Mouse (Mus musculus) layer of hippocampus, postnatal 10 days (tissue): Measurements from ENCODE around the gene Mrps35. TPM values are rescaled to one million over a fixed set of nuclear protein-coding genes. Genes with fewer than 3 reads are reported as not detected.

Experiments
- DNase-seq, 2 experiments: peaks; one replicate each; pipeline ENCODE4 v3.0.0; 2021; ENCODE audit warnings: low spot score in 2 of 2
- long read RNA-seq: library from polyadenylated mRNA; stranded (forward); transcript quantifications from one replicate; pipeline ENCODE4 v2.0.0, GENCODE M21; 2023
- total RNA-seq, 2 experiments: library from RNA; stranded (reverse); gene quantifications; 2 replicates each; pipeline ENCODE4 v1.2.3; 2021

Mrps35 gene
- total RNA-seq, result 10 to 100 TPM; 43.5 to 50.7 TPM
- long read RNA-seq, full-length matches to known transcripts, result 45 of 55 reads
- long read RNA-seq, partial matches to known transcripts, result 1 of 55 reads
- long read RNA-seq, other reads (novel, unspliced or antisense), result 9 of 55 reads

- DNase-seq, result peak; percentile 86 to 91
These were observed at the start of gene Mrps35 for GRCm38 (mm10) chr6:147042291-147043290. Mrps35 (plus strand) TSS chr6:147042764.

DNA sequence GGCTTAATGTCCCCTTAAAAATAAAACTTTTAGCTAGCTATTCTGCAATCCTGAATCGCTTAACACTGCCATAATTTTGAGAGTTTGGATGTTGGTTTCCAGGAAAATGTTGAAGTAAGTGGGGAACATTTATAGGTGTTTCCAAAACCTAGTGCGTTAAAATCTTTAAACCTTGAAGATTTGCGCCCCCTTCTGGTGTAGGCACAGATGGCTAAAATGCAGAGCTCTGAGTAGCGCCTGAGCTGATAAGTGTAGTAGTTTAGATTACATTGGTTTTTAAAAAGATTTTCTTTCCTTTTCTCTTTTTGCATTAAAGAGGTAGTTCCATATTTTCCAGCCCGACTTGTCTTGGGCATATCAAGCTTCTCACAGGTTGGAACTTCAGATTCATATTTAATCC, 48.3 kb upstream of the Mrps35 start:
- peak; percentile 69 to 78 for DNase-seq

DNA sequence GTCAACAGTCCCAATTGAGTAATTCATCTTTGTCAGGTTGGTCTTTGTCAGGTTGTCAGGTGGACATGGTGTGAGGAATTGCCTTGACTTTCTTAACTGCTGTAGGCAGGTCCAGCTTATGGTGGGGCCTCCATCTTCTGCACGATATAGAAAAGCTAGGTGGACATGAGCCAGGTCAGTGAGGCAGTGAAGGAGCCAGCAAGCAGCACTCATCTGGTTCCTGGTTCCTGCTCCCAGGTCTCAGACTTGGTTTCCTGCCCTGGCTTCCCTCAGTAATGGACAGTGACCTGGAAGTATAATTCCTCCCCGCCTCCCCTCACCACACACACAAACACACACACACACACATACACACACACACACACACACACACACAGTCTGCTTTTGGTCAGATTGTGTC, 47.2 kb upstream of the Mrps35 start:
- no peak for DNase-seq

GRCm38 (mm10) chr6:146995878-146996277, 46.7 kb upstream of the Mrps35 start:
- no peak for DNase-seq

GRCm38 (mm10) chr6:146997006-146997405, 45.6 kb upstream of the Mrps35 start:
- no peak for DNase-seq

GRCm38 (mm10) chr6:146998710-146999109, 43.9 kb upstream of the Mrps35 start:
- DNase-seq, result no peak

DNA sequence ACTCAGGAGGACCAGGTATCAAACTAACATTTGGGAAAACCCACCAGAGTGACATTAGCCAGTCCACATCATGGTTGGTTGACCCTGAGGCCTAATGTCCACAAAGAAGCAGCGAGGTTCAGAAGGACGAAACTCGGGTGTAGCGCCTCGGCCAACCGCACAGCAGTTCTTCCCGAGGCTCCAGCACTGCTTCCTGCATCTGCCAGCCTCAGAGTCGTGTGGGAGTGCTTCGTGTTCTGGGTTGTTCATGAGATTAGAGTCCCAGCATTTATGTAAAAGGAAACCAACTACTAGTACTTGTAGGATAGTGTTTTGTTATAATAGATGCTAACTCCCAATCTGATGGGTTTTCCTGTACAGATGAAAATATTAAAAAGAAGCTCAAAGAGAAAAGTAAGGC, 43.3 kb upstream of the Mrps35 start:
- DNase-seq, result no peak

- DNase-seq, result no peak
These were observed 42.8 kb upstream of the Mrps35 start for GRCm38 (mm10) chr6:146999755-147000154.

- peak; percentile 61 to 64 for DNase-seq
These were observed 34.4 kb upstream of the Mrps35 start for GRCm38 (mm10) chr6:147008148-147008547.

DNA sequence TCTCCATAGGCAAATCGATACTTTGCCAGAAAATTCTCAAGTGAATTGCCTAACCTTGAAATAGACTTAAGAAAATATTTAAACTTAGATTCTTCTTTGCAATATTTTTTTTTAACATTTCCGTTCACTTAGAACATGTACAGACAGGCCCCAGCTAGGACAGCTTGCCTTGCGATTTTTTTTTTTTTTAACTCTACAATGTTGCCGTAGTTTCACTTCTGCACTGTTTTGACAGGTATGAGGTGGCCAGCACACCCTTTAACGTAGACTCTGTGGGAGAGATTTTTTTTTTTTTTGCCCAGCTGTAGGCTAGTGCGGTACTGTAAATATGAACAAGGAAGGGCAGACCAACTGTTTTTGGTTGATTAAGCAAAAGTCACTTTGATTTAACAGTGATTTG, 32.2 kb upstream of the Mrps35 start:
- DNase-seq, result no peak

- DNase-seq, result no peak
These were observed 31.6 kb upstream of the Mrps35 start for GRCm38 (mm10) chr6:147010811-147011520.

DNA sequence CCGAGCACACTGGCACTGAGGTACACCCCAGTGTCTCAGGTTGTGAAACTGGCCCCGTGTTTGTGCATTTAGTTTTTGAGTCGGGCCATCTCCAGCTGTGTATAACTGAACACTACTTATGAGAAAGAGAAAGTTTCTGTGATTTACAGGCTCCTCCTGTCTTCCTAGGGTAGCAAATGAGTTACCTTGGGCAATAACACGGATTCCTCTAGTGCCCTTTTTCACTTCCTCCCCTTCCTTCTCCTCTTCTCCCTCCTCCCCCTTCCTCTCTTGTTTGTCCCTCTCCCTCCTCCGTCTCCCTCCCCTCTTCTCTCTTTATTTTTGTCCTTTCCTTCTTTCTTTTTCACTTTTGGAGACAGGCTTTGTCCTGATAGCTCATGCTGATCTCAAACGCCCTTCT, 31.0 kb upstream of the Mrps35 start:
- DNase-seq, result no peak

- DNase-seq, result no peak
These were observed 30.6 kb upstream of the Mrps35 start for GRCm38 (mm10) chr6:147011977-147012376.

DNA sequence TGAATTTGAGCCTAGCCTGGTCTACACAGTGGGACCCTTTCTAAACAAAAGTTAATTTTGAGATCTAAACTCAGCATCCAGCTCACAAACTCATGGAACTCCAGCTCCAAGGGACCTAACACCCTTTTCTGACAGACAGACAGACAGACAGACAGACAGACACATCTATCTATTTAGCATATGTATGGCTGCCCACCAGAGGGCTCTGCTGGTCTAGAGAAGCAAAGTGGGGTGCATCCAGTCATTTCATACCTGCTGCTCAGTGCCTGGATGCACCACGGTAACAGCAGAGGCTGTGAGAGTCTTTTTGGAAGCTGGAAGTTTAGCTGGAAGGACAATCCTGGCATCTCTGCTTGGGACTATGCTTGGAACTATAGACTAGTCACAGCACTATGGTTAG, 29.0 kb upstream of the Mrps35 start:
- DNase-seq, result no peak

DNA sequence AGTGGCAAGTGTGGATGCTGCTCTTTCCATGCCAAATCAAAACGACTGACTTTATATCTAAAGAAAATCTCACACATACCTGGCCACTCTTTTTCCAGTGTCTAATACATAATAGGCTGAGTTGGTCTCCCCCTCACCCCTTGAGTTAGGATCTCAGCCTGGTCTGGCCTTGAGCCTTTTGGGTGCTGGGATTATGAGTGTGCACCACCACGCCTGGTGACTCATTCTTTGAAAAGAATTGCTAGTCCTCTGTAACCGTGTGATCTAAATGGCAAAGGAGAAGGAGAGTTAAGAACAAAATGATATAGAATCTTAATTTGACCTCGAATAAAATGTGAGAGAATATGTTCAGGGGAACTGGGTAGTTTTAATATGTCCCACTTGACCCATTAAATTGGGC, 24.7 kb upstream of the Mrps35 start:
- DNase-seq, result no peak

- no peak for DNase-seq
These were observed 24.2 kb upstream of the Mrps35 start for GRCm38 (mm10) chr6:147018364-147018763.

DNA sequence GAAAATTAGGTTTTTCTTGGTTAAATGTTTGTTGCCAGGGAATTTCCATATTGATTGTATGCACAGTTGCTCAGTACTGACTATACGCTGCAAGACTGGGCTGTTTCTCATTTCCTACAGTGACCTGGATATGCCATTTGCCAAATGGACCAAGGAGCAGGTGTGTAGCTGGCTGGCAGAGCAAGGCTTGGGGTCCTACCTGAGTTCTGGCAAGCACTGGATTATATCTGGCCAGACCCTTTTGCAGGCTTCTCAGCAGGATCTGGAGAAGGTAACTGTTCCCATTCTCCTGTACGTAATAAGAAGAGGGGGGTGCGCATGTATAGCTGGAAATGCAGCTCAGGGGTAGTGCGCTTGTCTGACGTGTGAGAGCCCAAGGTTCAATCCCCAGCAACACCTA, 21.4 kb upstream of the Mrps35 start:
- DNase-seq, result no peak

GRCm38 (mm10) chr6:147022375-147023132, 20.0 kb upstream of the Mrps35 start:
- DNase-seq, result no peak

GRCm38 (mm10) chr6:147023133-147023395, 19.5 kb upstream of the Mrps35 start:
- DNase-seq, result no peak

- no peak for DNase-seq
These were observed 19.0 kb upstream of the Mrps35 start for GRCm38 (mm10) chr6:147023568-147023967.

- DNase-seq, result no peak
These were observed 17.8 kb upstream of the Mrps35 start for GRCm38 (mm10) chr6:147024761-147025160.

DNA sequence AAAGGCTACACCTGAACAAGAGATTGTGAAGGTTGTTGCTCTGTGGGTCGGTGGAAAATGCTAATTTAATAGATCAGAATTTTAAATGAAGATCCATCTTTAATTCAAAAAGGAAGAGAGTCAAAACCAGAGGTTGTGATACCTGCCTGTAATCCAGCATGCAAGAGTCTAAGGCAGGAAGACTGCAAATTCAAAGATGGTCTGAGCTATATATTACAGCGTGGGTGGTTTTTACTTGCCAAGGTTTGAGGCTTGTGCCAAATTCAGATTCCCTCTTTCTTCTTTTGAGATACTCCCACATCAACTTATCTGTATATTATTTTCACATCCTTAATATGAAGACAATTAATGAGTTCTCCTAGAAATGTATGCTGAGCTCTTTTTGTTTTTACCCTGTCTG, 14.2 kb upstream of the Mrps35 start:
- DNase-seq, result no peak
